Mouse (Mus musculus) heart, adult 2 months (tissue): ENCODE results near the gene Tubgcp4.

Experiments
- CTCF ChIP-seq: fragments of 200-600 bp; IDR thresholded peaks from 2 replicates; pipeline ENCODE4 v1.8.1; 2022; ENCODE audit warnings: antibody characterized with exemption, mild to moderate bottlenecking, moderate library complexity
- EP300 ChIP-seq: fragments of 200-500 bp; IDR thresholded peaks from 2 replicates; pipeline ENCODE4 v1.6.1; 2011; ENCODE audit warnings: low read depth, low read length, control low read depth; ENCODE audit not compliant: insufficient read depth
- POLR2A ChIP-seq: fragments of 200-500 bp; IDR thresholded peaks from 2 replicates; pipeline ENCODE4 v1.6.1; 2011; ENCODE audit warnings: mild to moderate bottlenecking, low read depth, low read length, control low read depth; ENCODE audit not compliant: insufficient read depth

GRCm38 (mm10) chr2:121184142-121184541, 13.7 kb downstream of the Tubgcp4 start:
- TF ChIP-seq POLR2A = no peak
- no peak for TF ChIP-seq EP300
- no peak for TF ChIP-seq CTCF
